Mouse (Mus musculus) thymus, postnatal 36 days (tissue): ENCODE results near the gene Vash1.

Source experiments
- DNase-seq, 2 experiments: peaks; one replicate each; pipeline ENCODE4 v3.0.0; 2022; ENCODE audit warnings: mixed read lengths in 2 of 2

The Vash1 gene

DNA sequence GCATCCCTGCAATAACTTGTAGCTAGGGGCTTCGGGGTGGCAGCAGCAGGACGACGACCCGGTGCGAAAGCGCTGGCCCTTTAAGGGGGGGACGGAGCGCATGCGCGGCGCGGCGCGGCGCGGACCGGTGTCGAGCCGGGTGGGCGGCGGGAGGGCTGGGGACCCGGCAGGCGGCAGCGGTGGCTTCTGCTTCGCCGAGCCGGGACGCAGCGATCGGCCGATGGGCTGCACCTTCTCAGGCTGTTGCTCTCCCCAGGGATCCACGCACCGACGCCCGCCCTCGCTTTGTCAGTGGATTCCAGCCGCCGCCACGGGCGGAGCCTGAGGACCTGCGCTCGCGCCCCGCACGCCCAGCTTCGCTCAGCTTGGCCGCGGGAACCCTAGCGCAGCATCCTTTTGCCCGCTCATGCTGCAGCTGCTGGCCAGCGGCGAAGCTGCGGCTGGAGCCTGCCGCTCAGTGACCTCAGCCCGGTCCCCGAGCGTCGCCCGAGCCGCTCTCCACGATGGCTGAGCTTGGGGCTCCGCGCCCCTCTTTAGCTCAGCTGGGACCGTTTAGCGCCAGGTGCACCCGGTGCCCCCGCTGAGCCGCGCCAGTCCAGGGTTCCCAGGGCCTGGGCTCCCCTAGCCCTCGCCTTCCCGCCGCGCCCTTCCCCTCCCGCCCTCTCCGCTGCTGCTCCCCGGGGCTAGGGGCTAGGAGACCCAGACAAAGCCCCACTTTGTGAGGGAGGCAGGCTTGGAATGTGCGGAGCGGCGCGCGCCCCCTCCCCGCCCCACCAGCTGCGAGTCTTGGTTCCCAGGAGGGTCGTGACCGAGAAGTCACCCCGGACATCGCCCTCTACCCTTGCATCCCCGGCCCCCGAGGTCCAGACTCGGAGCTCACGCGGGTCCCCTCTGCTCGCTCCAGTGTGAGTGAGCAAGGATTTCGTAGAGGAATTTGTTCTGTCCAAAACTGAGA, at the start of gene Vash1:
TSS of gene Vash1 (plus strand) at position 110 of the 955 bp plus-strand sequence.
- DNase-seq = peak; percentile 51 to 58

DNA sequence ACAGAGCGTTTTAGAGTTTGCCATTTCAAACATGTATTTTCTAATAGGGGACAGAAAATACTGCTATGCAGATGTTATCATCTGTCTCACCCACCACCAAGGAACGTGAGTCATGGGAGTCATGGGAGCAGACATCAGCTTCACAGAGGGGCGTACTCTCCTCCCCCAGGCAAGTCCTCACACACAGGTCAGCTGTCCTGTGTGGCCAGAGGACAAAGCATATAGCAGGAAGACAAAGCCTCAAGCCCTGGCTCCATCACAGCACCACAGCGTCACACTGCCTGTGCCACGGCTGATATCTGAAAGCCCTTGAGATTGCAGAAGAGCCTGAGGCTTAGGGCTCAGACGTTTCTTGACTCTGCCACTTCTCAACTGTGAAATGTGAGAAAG, 49.7 kb upstream of the Vash1 start:
- DNase-seq = no peak

DNA sequence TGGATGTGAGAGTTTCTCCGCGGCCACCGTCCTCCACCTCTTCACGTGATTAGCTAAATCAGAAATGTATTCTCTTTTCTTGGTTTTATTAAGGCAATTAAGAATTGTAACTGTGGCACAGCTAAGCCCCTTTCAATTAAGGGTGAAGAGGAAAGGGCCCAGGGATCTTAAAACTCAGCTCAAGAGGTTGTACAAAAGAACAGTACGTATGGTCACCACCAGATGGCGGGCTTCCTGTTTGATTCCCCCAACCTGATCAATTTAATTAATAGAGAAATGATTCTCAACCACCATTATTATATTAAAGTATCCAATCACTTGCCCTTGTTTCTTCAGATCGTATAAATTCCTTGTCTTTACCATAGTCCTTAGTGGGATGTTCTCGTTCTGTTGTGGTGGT, 36.7 kb upstream of the Vash1 start:
- peak in 1 of 2 experiments; percentile 7 for DNase-seq

DNA sequence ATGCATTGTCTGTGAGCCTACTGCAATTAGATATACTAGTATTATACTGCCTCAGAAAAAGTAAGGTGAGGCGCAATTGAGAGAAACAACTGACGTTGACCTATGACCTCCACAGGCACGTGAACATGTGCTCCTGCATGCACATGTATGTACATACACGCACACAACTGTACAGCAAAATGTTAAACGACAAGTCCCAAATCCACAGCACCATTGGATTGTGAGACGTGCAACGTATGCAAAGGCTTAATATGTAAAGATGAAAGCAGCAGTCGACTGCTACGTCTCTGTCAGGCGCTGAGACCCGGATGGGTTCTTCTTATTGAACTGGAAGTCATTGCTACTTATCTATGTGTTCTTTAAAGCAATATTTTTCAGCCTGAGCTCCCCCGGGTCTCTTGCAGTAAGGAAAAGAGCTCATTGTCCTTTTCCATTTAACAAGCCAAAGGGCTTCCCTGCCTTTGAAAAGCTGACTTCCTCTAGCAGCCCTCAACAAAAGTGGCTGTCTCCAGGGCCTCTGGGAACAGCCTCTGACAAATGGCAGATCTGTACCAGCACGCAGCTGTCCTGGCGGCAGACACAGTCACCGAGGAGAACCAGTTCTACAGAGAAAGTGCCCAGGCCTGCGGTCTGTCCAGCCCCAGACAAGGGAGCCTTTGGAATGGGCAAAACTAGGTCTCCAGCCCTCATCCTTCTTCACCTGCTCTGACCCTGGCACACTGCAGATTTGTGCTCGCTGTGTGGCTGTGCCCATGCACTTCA, 33.8 kb upstream of the Vash1 start:
- no peak for DNase-seq

GRCm38 (mm10) chr12:86645494-86645893, 33.0 kb upstream of the Vash1 start:
- no peak for DNase-seq

DNA sequence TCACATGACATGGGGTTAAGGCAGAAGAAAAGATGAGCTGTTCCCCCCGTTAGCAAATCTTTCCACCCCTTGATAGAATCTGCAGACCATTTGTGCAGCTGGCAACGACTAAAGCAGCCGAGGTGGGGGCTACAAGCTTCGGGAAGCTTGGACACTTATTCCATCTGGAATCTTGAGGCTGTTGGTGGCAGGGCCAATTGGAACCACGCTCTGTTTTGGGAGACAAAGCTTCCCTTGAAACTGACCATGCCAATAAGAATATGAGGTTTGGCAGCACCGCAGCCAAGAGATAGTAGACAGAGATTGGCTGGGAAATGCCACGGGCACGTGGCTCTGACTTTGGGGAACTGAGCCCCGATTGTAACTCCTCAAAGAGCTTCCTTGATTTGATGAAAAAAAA, 31.7 kb upstream of the Vash1 start:
- DNase-seq = no peak

DNA sequence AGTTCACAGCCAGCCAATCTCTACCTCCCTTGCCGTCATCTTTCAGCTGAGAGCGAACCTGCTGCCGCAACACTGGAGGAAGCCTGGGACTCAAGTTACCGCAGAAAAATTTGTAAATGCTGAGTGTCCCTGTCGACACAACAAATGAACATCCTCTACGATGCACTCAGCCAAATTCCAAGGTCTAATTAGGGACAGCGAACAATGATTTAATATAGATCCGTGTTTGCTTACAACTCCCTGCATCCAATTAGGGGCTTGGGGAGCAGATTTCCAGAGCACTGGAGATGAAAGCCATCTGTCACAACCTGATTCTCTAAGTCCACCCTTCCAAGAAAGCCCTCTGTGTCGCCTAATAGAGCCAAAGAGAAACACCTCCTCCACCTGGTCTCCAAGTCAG, 31.2 kb upstream of the Vash1 start:
- DNase-seq = no peak

- no peak for DNase-seq
Observed at GRCm38 (mm10) chr12:86647736-86648135, 30.8 kb upstream of the Vash1 start.

GRCm38 (mm10) chr12:86648489-86648888, 30.0 kb upstream of the Vash1 start:
- DNase-seq = no peak

GRCm38 (mm10) chr12:86651301-86651860, 27.1 kb upstream of the Vash1 start:
- DNase-seq = no peak

- no peak for DNase-seq
Observed at GRCm38 (mm10) chr12:86652570-86653041, 25.9 kb upstream of the Vash1 start.

DNA sequence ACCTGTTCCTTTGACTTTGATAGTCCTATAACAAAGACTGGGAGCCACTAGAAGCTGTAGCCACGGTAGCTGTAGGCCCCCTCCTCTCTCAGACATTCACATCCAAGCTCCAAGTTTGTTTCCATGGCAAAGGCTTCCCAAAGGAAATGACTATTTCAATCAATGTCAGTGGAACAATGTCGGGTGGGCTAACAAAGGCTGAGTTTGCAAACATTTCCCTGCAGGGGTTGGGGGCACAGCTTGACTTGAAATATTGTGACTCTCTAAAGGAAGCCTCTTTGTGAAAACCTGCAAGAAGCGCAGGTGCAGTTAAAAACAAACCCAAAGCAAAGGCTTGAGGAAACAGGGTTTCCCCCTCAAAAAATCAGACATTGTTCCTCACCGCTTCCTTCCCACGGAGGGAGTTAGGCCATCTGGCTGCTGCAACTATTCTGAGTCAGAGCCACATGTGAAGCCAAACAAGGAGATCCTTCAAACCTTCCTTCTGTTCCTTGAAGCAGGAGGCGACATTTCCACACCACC, 19.0 kb upstream of the Vash1 start:
- peak; percentile 31 to 46 for DNase-seq

GRCm38 (mm10) chr12:86660466-86660865, 18.0 kb upstream of the Vash1 start:
- DNase-seq = no peak

DNA sequence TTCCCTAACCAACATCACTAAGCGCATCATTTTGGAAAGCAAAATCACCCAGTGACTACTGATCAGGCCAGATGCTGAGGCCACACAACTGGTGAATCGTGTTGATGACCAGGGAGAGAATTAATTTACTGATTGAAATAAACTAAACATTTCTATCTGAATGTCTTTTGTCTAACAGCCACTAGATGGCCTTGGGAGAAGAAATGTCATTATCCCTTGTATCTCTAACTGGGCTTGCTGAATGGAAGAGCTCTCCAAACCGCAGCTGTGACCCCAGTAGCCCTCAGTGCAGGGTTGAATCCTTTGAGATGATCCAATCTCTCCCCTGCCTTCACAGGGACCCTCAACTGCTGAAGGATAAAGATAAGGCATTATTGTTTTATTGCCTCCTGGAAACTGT, 12.8 kb upstream of the Vash1 start:
- DNase-seq = no peak

GRCm38 (mm10) chr12:86668404-86668803, 10.1 kb upstream of the Vash1 start:
- no peak for DNase-seq

- DNase-seq = no peak
Observed at GRCm38 (mm10) chr12:86672105-86672504, 6.4 kb upstream of the Vash1 start.

DNA sequence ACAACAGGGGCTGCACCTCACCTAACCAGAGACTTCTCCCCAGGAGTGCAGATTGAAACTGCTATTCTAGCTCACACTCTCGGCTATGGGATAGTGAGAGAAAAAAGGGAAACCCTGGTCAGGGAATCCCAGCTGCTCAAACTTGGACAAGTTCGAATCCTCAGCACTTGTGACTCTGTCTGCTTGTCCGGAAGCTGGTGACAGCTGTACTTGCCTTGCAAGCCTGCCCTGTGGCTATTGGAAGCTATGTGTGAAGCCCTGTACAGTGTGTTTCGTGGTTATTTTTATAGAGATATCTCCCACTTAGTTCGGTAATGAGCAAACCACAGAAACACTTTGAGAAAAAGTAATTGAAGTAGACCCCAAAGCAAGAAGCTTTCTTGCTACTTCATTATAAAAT, 6.0 kb upstream of the Vash1 start:
- DNase-seq = no peak

DNA sequence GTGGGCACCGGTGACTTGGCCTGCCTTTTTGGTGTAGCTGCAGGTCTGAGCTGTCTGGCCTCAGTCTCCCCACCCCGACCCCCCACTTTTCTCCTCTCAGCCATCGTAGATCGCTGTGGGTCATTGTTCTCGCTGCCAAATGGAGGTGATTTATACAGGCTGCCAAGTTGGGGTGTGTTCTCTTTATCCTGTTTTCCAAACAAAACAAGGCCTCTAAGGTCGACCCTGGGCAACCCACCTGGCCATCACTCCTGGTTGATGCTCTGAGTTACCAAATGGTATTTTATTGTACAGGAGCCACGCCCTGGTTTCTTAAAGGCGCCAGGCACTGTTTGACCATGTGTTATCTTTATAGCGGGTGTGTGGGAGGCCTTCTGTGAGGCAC, 1.0 kb downstream of the Vash1 start:
- no peak for DNase-seq

GRCm38 (mm10) chr12:86679991-86680491, 1.5 kb downstream of the Vash1 start:
- DNase-seq = no peak

- no peak for DNase-seq
Observed at GRCm38 (mm10) chr12:86680591-86681193, 2.2 kb downstream of the Vash1 start.

GRCm38 (mm10) chr12:86681626-86682025, 3.1 kb downstream of the Vash1 start:
- DNase-seq = no peak

DNA sequence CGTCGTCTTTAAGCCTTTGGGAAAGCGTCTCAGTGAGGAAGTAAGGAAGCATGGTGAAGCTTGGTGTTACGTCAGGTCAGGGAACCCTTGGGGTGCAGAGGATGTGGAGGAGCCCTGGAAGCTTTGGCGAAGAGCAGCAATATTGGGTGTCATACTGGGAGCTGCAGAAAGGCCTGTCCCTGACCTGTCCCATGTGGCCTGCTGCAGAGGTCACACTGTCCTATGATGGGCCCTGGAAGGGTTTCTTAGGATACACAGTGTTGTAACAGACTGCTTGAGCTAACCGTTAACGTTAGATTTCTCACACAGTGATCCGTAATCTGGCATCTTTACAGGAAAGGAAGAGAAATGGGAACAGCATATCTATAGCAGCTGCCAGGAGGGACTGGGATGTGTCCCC, 3.7 kb downstream of the Vash1 start:
- DNase-seq = no peak

DNA sequence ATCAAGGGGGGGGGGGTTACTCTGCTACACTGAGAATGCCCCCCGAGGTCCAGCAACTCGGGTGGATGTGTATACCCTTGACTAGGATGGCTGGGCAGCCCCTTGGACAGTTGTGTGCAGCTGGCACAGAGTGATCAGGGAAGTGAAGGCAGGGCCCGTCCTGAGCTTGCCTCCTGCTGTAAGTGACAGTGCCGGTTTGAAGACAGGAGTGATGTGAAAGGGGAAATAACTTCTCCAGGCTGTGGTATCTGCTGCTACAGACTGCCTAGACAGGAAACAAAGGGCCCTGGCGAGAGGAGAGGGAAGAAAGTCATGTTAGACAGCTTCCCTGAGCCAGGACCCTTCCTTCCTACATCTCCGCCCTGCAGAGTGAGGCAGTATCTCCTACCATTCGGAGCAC, 5.2 kb downstream of the Vash1 start:
- DNase-seq = no peak
